Mouse (Mus musculus) heart, postnatal 0 days (tissue): ENCODE data around the gene St8sia1. TPM values are rescaled to one million over a fixed set of nuclear protein-coding genes. Genes with fewer than 3 reads are reported as not detected.

Experiments
- ATAC-seq: fragments of 200-750 bp; cut with Nextera tagmentation; 2 replicates; pipeline ENCODE4 v1.8.0; 2017; ENCODE audit warnings: low read depth, moderate number of reproducible peaks, moderate library complexity; ENCODE audit not compliant: insufficient read depth
- DNase-seq: peaks from one replicate; pipeline ENCODE4 v3.0.0-alpha.2; 2016; ENCODE audit warnings: low spot score
- H3K27ac ChIP-seq: fragments of 300-500 bp; sonication (generic); 2 replicates; pipeline ENCODE4 v1.5.1; 2014; ENCODE audit warnings: low read depth, mild to moderate bottlenecking
- H3K27me3 ChIP-seq: fragments of 300-500 bp; sonication (generic); 2 replicates; pipeline ENCODE4 v1.6.1; 2014; ENCODE audit warnings: low read length, mixed read lengths; ENCODE audit not compliant: control insufficient read depth, insufficient read depth
- H3K36me3 ChIP-seq: fragments of 300-500 bp; sonication (generic); replicated peaks from 2 replicates; pipeline ENCODE4 v1.6.1; 2014; ENCODE audit warnings: low read length, mixed read lengths; ENCODE audit not compliant: control insufficient read depth, insufficient read depth
- H3K4me1 ChIP-seq: fragments of 300-500 bp; sonication (generic); 2 replicates; pipeline ENCODE4 v1.6.1; 2014; ENCODE audit warnings: antibody characterized with exemption; ENCODE audit not compliant: control insufficient read depth, insufficient read depth
- H3K4me2 ChIP-seq: fragments of 300-500 bp; sonication (generic); 2 replicates; pipeline ENCODE4 v1.6.1; 2014; ENCODE audit warnings: low read depth, mild to moderate bottlenecking, low read length, moderate library complexity
- H3K4me3 ChIP-seq: fragments of 300-500 bp; sonication (generic); 2 replicates; pipeline ENCODE4 v1.5.1; 2014; ENCODE audit warnings: low read depth, low read length
- H3K9ac ChIP-seq: fragments of 300-500 bp; sonication (generic); replicated peaks from 2 replicates; pipeline ENCODE4 v1.6.1; 2014; ENCODE audit warnings: low read depth, low read length, mixed read lengths
- H3K9me3 ChIP-seq: fragments of 300-500 bp; sonication (generic); replicated peaks from 2 replicates; pipeline ENCODE4 v1.6.1; 2016; ENCODE audit warnings: low read length; ENCODE audit not compliant: control insufficient read depth
- CTCF ChIP-seq: IDR thresholded peaks from 2 replicates; pipeline ENCODE4 v1.5.1; 2016; ENCODE audit warnings: antibody characterized with exemption, control low read depth, low read depth
- EP300 ChIP-seq: IDR thresholded peaks from 2 replicates; pipeline ENCODE4 v1.6.1; 2016; ENCODE audit warnings: antibody characterized with exemption, low read depth
- WGBS: fragments of 180-500 bp; shearing (Covaris S2); extraction: QIAGEN DNeasy Blood & Tissue Kit; methylation state at CpG from one replicate; pipeline ENCODE4 v1.1.7; 2014; 5-methylcytosine and 5-hydroxymethylcytosine counted together
- polyA plus RNA-seq: library from polyadenylated mRNA; unstranded; fragments of >200 nt; fragmentation: Nextera tagmentation; extraction: Ambion mirVana; gene quantifications from 2 replicates; pipeline ENCODE4 v1.2.1, GENCODE M21; 2015
- total RNA-seq: library from RNA; depleted of rRNA; stranded (reverse); fragments of >200 nt; gene quantifications from 2 replicates; pipeline ENCODE4 v1.2.3, GENCODE M21; 2014; ENCODE audit warnings: low replicate concordance

St8sia1 gene
- total and polyA plus RNA-seq, 2 experiments from 2014 or later: 0.04 to 0.30 TPM

- H3K9ac ChIP-seq: no peak overlapping the region
- H3K4me1 ChIP-seq: no peaks in the 10 kb centered on the region
- H3K4me2 ChIP-seq: no peak overlapping the region
- no peaks in the 10 kb centered on the region for H3K36me3 ChIP-seq
- no peak for DNase-seq
- no peak for ATAC-seq
- no peak overlapping the region for H3K27ac ChIP-seq
- no peaks in the 10 kb centered on the region for H3K27me3 ChIP-seq
- WGBS: 74% methylated on average over 6 of the region's 6 CpGs
- no peaks in the 10 kb centered on the region for H3K9me3 ChIP-seq
- no peak overlapping the region for H3K4me3 ChIP-seq
- TF ChIP-seq CTCF (no peak), EP300 (no peak)
Observed at GRCm38 (mm10) chr6:142947029-142947428, 17.2 kb downstream of the St8sia1 start.

GRCm38 (mm10) chr6:142946069-142946871 is 18.0 kb downstream of the St8sia1 start:
- H3K9me3 ChIP-seq: no peaks in the 10 kb centered on the region
- H3K4me3 ChIP-seq: no peak overlapping the region
- no peaks in the 10 kb centered on the region for H3K4me1 ChIP-seq
- H3K27me3 ChIP-seq: no peaks in the 10 kb centered on the region
- 56% methylated on average over 8 of the region's 8 CpGs for WGBS
- ATAC-seq: no peak
- no peak for DNase-seq
- no peak overlapping the region for H3K27ac ChIP-seq
- H3K36me3 ChIP-seq: no peaks in the 10 kb centered on the region
- H3K9ac ChIP-seq: no peak overlapping the region
- no peak overlapping the region for H3K4me2 ChIP-seq
- TF ChIP-seq EP300: no peak
- TF ChIP-seq CTCF: no peak

GRCm38 (mm10) chr6:142945461-142945860 is 18.8 kb downstream of the St8sia1 start:
- Histone ChIP-seq H3K9me3 (no peaks in the 10 kb centered on the region), H3K4me3 (no peak overlapping the region), H3K27ac (no peak overlapping the region), H3K9ac (no peak overlapping the region), H3K36me3 (no peaks in the 10 kb centered on the region), H3K27me3 (no peaks in the 10 kb centered on the region), H3K4me1 (no peaks in the 10 kb centered on the region), H3K4me2 (no peak overlapping the region)
- TF ChIP-seq EP300 (no peak), CTCF (no peak)
- 55% methylated on average over 2 of the region's 2 CpGs for WGBS
- DNase-seq: no peak
- no peak for ATAC-seq

- H3K27me3 ChIP-seq: no peaks in the 10 kb centered on the region
Observed at GRCm38 (mm10) chr6:142944470-142944869, 19.8 kb downstream of the St8sia1 start.

GRCm38 (mm10) chr6:142943419-142943818 is 20.8 kb downstream of the St8sia1 start:
- no peaks in the 10 kb centered on the region for H3K27me3 ChIP-seq
- no peaks in the 10 kb centered on the region for H3K9me3 ChIP-seq
- no peak for DNase-seq
- no peak overlapping the region for H3K27ac ChIP-seq
- no peak overlapping the region for H3K4me2 ChIP-seq
- no peak overlapping the region for H3K4me3 ChIP-seq
- H3K36me3 ChIP-seq: no peaks in the 10 kb centered on the region
- ATAC-seq: no peak
- no peaks in the 10 kb centered on the region for H3K4me1 ChIP-seq
- 75% methylated on average over 8 of the region's 8 CpGs for WGBS
- H3K9ac ChIP-seq: no peak overlapping the region
- TF ChIP-seq EP300 (no peak), CTCF (no peak)

More at GRCm38 (mm10) chr6:142944470-142944869, 19.8 kb downstream of the St8sia1 start:
- DNase-seq (no peak), ATAC-seq (no peak)
- no peaks in the 10 kb centered on the region for H3K36me3 ChIP-seq
- no peaks in the 10 kb centered on the region for H3K4me1 ChIP-seq
- WGBS: 80% methylated on average over 3 of the region's 3 CpGs
- H3K9ac ChIP-seq: no peak overlapping the region
- no peak for TF ChIP-seq EP300
- H3K4me3 ChIP-seq: no peak overlapping the region
- H3K9me3 ChIP-seq: no peaks in the 10 kb centered on the region
- H3K4me2 ChIP-seq: no peak overlapping the region
- H3K27ac ChIP-seq: no peak overlapping the region
